Mouse (Mus musculus): ENCODE results near the gene Asic2. TPM values are rescaled to one million over a fixed set of nuclear protein-coding genes. Genes with fewer than 3 reads are reported as not detected.

Asic2 gene
- polyA plus RNA-seq, 1 experiment from 2014 or later, result 0.47 TPM

GRCm38 (mm10) chr11:80872509-80873474 is 1095.5 kb downstream of the Asic2 start:
- peak; percentile 74 for DNase-seq (ENCODE audit: low spot score)
- peak; percentile 65 for ATAC-seq (ENCODE audit: low FRiP score, low TSS enrichment)
- Histone ChIP-seq H3K4me2 (replicated peaks; ENCODE audit: low read depth) (no peak overlapping the region), H3K4me1 (replicated peaks; ENCODE audit: control insufficient read depth, insufficient read depth) (no peaks in the 10 kb centered on the region), H3K27ac (replicated peaks) (no peak overlapping the region), H3K4me3 (ENCODE audit: low read depth, low read length) (no peak overlapping the region), H3K27me3 (ENCODE audit: control insufficient read depth, insufficient read depth, low read length) (no peaks in the 10 kb centered on the region), H3K9ac (ENCODE audit: low read length) (no peak overlapping the region), H3K9me3 (ENCODE audit: control insufficient read depth, low read length) (no peaks in the 10 kb centered on the region), H3K36me3 (ENCODE audit: control insufficient read depth, insufficient read depth, low read length) (no peaks in the 10 kb centered on the region)
- 57% methylated on average over 17 of the region's 17 CpGs for WGBS
- TF ChIP-seq EP300 (optimal IDR thresholded peaks at IDR 0.05) (no peak), CTCF (IDR thresholded peaks at IDR 0.05; ENCODE audit: low read depth) (peak; percentile 80)

DNA sequence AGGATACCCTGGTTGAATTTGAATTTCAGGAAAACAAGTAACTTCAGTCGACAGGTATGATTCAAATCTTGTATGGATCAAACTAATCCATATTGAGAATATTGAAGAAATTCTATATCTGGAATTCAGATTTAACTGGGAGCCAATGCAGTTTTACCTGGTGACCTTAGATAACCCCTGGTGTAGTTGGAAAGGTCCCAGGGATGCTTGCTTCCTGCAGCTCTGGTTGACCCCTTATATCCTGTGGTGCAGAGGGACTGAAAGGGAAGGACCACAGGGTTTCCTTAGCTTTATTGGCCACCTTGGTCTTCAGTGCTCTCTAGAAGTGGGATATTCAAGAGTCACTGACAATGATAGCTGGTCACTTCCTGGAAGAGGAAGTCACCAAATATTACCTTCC is 1100.2 kb downstream of the Asic2 start:
- 86% methylated on average over 1 of the region's 1 CpGs for WGBS
- ATAC-seq (ENCODE audit: low FRiP score, low TSS enrichment), result no peak
- Histone ChIP-seq H3K9ac (ENCODE audit: low read length) (no peak overlapping the region), H3K27me3 (ENCODE audit: control insufficient read depth, insufficient read depth, low read length) (no peaks in the 10 kb centered on the region), H3K36me3 (ENCODE audit: control insufficient read depth, insufficient read depth, low read length) (no peaks in the 10 kb centered on the region), H3K9me3 (ENCODE audit: control insufficient read depth, low read length) (no peaks in the 10 kb centered on the region), H3K4me3 (ENCODE audit: low read depth, low read length) (no peak overlapping the region), H3K27ac (replicated peaks) (no peak overlapping the region), H3K4me1 (replicated peaks; ENCODE audit: control insufficient read depth, insufficient read depth) (no peaks in the 10 kb centered on the region), H3K4me2 (replicated peaks; ENCODE audit: low read depth) (no peak overlapping the region)
- TF ChIP-seq EP300 (optimal IDR thresholded peaks at IDR 0.05), result no peak
- no peak for TF ChIP-seq CTCF (IDR thresholded peaks at IDR 0.05; ENCODE audit: low read depth)
- no peak for DNase-seq (ENCODE audit: low spot score)

DNA sequence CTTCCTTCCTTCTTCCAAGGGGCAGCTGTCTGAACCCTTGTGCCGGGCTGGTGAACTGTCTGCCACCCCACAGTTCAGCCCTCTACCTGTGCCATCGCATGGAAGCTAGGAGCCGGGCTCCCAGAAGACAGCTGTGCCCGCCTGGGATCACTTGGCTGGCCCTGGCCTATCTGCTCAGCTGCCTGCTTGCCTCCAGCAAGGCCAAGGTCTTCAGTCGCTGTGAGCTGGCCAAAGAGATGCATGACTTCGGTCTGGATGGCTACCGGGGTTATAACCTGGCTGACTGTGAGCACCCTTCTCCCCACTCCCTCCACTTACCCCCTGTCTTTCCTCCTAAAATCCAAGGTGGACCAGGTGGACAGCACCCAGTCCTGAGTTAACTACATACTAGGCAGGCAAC is 1105.3 kb downstream of the Asic2 start:
- H3K4me2 ChIP-seq (replicated peaks; ENCODE audit: low read depth), result no peak overlapping the region
- TF ChIP-seq EP300 (optimal IDR thresholded peaks at IDR 0.05), result no peak
- no peak for TF ChIP-seq CTCF (IDR thresholded peaks at IDR 0.05; ENCODE audit: low read depth)
- ATAC-seq (ENCODE audit: low FRiP score, low TSS enrichment) (no peak), DNase-seq (ENCODE audit: low spot score) (no peak)
- H3K27ac ChIP-seq (replicated peaks), result no peak overlapping the region
- no peaks in the 10 kb centered on the region for H3K36me3 ChIP-seq (ENCODE audit: control insufficient read depth, insufficient read depth, low read length)
- no peak overlapping the region for H3K4me3 ChIP-seq (ENCODE audit: low read depth, low read length)
- H3K9ac ChIP-seq (ENCODE audit: low read length), result no peak overlapping the region
- WGBS, result 90% methylated on average over 7 of the region's 7 CpGs
- no peaks in the 10 kb centered on the region for H3K4me1 ChIP-seq (replicated peaks; ENCODE audit: control insufficient read depth, insufficient read depth)
- no peaks in the 10 kb centered on the region for H3K27me3 ChIP-seq (ENCODE audit: control insufficient read depth, insufficient read depth, low read length)
- H3K9me3 ChIP-seq (ENCODE audit: control insufficient read depth, low read length), result no peaks in the 10 kb centered on the region

GRCm38 (mm10) chr11:80858065-80858464 is 1110.2 kb downstream of the Asic2 start, which contains the start of gene Spaca3:
Gene Spaca3 (plus strand): TSS chr11:80858365.
- no peaks in the 10 kb centered on the region for H3K9me3 ChIP-seq (ENCODE audit: control insufficient read depth, low read length)
- H3K36me3 ChIP-seq (ENCODE audit: control insufficient read depth, insufficient read depth, low read length), result no peaks in the 10 kb centered on the region
- 68% methylated on average over 10 of the region's 10 CpGs for WGBS
- no peak within 1 kb of the TSS for H3K4me3 ChIP-seq (ENCODE audit: low read depth, low read length)
- no peak within 1 kb of the TSS for H3K9ac ChIP-seq (ENCODE audit: low read length)
- ATAC-seq (ENCODE audit: low FRiP score, low TSS enrichment) (no peak), DNase-seq (ENCODE audit: low spot score) (no peak)
- no peak within 1 kb of the TSS for H3K27ac ChIP-seq (replicated peaks)
- no peaks in the 10 kb centered on the region for H3K27me3 ChIP-seq (ENCODE audit: control insufficient read depth, insufficient read depth, low read length)
- H3K4me1 ChIP-seq (replicated peaks; ENCODE audit: control insufficient read depth, insufficient read depth), result no peaks in the 10 kb centered on the region
- TF ChIP-seq EP300 (optimal IDR thresholded peaks at IDR 0.05) (no peak), CTCF (IDR thresholded peaks at IDR 0.05; ENCODE audit: low read depth) (no peak)
- no peak within 1 kb of the TSS for H3K4me2 ChIP-seq (replicated peaks; ENCODE audit: low read depth)

DNA sequence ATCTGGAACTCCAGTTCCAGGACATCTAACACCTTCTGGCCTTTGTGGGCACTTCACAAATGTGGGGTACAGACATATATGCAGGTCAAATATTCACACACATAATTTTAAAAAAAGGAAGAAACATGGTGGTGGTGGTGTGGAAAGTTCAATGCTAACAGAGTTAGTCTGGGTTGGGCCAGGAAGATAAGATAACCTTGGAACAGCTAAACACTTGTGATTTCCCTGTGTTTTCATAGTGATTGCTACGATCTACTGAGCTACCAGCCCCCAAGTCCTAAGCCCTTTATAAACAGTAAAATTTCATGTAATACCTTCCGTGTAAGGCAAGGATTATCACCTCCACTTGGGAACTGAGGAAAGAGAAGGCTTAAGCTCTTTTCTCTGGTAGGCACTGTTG is 1111.4 kb downstream of the Asic2 start:
- WGBS, result 35% methylated on average over 2 of the region's 2 CpGs
- H3K27ac ChIP-seq (replicated peaks), result 0 out of 2 replicates have a peak overlapping the region, but pooled peaks have one; percentile 4

GRCm38 (mm10) chr11:80854908-80855307 is 1113.3 kb downstream of the Asic2 start:
- Histone ChIP-seq H3K9me3 (ENCODE audit: control insufficient read depth, low read length) (no peaks in the 10 kb centered on the region), H3K4me1 (replicated peaks; ENCODE audit: control insufficient read depth, insufficient read depth) (no peaks in the 10 kb centered on the region), H3K27ac (replicated peaks) (no peak overlapping the region), H3K27me3 (ENCODE audit: control insufficient read depth, insufficient read depth, low read length) (no peaks in the 10 kb centered on the region), H3K36me3 (ENCODE audit: control insufficient read depth, insufficient read depth, low read length) (no peaks in the 10 kb centered on the region), H3K4me2 (replicated peaks; ENCODE audit: low read depth) (no peak overlapping the region), H3K4me3 (ENCODE audit: low read depth, low read length) (no peak overlapping the region), H3K9ac (ENCODE audit: low read length) (no peak overlapping the region)
- TF ChIP-seq CTCF (IDR thresholded peaks at IDR 0.05; ENCODE audit: low read depth) (no peak), EP300 (optimal IDR thresholded peaks at IDR 0.05) (no peak)
- DNase-seq (ENCODE audit: low spot score) (no peak), ATAC-seq (ENCODE audit: low FRiP score, low TSS enrichment) (0 out of 2 replicates have a peak, but pooled peaks have one; percentile 15)
- 43% methylated on average over 7 of the region's 7 CpGs for WGBS

More for the DNA sequence above, 1111.4 kb downstream of the Asic2 start:
- Histone ChIP-seq H3K9me3 (ENCODE audit: control insufficient read depth, low read length) (no peaks in the 10 kb centered on the region), H3K27me3 (ENCODE audit: control insufficient read depth, insufficient read depth, low read length) (no peaks in the 10 kb centered on the region), H3K4me2 (replicated peaks; ENCODE audit: low read depth) (no peak overlapping the region), H3K36me3 (ENCODE audit: control insufficient read depth, insufficient read depth, low read length) (no peaks in the 10 kb centered on the region), H3K4me1 (replicated peaks; ENCODE audit: control insufficient read depth, insufficient read depth) (no peaks in the 10 kb centered on the region), H3K9ac (ENCODE audit: low read length) (no peak overlapping the region), H3K4me3 (ENCODE audit: low read depth, low read length) (no peak overlapping the region)
- ATAC-seq (ENCODE audit: low FRiP score, low TSS enrichment) (0 out of 2 replicates have a peak, but pooled peaks have one; percentile 13), DNase-seq (ENCODE audit: low spot score) (no peak)
- TF ChIP-seq CTCF (IDR thresholded peaks at IDR 0.05; ENCODE audit: low read depth) (no peak), EP300 (optimal IDR thresholded peaks at IDR 0.05) (no peak)

Data from stomach, postnatal 0 days (tissue).